Mouse (Mus musculus) intestine, embryonic 14.5 days (tissue): ENCODE results near the gene Gpatch8. TPM values are rescaled to one million over a fixed set of nuclear protein-coding genes. Genes with fewer than 3 reads are reported as not detected.

Source experiments
- ATAC-seq: fragments of 200-750 bp; cut with Nextera tagmentation; replicated peaks from 2 replicates; pipeline ENCODE4 v1.8.0; 2017; ENCODE audit warnings: low read depth, moderate number of reproducible peaks, moderate TSS enrichment, moderate library complexity; ENCODE audit not compliant: low FRiP score, low TSS enrichment
- DNase-seq: peaks from one replicate; pipeline ENCODE4 v3.0.0-alpha.2; 2018; ENCODE audit warnings: low spot score
- H3K27ac ChIP-seq: fragments of 300-500 bp; sonication (generic); 2 replicates; pipeline ENCODE4 v1.5.1; 2014; ENCODE audit warnings: low read depth, mild to moderate bottlenecking, control low read depth
- H3K27me3 ChIP-seq: fragments of 300-500 bp; sonication (generic); replicated peaks from 2 replicates; pipeline ENCODE4 v1.6.1; 2014; ENCODE audit warnings: low read length, control low read depth; ENCODE audit not compliant: control insufficient read depth, insufficient read depth
- H3K36me3 ChIP-seq: fragments of 300-500 bp; sonication (generic); 2 replicates; pipeline ENCODE4 v1.6.1; 2014; ENCODE audit warnings: low read length, control low read depth; ENCODE audit not compliant: control insufficient read depth, insufficient read depth
- H3K4me1 ChIP-seq: fragments of 300-500 bp; sonication (generic); replicated peaks from 2 replicates; pipeline ENCODE4 v1.6.1; 2014; ENCODE audit warnings: low read length, control low read depth, mixed read lengths; ENCODE audit not compliant: control insufficient read depth, insufficient read depth
- H3K4me2 ChIP-seq: fragments of 300-500 bp; sonication (generic); 2 replicates; pipeline ENCODE4 v1.6.1; 2014; ENCODE audit warnings: low read length
- H3K4me3 ChIP-seq: fragments of 300-500 bp; sonication (generic); 2 replicates; pipeline ENCODE4 v1.5.1; 2014; ENCODE audit warnings: low read depth, low read length, control low read depth, mixed read lengths
- H3K9ac ChIP-seq: fragments of 300-500 bp; sonication (generic); 2 replicates; pipeline ENCODE4 v1.6.1; 2014; ENCODE audit warnings: mild to moderate bottlenecking, low read length
- H3K9me3 ChIP-seq: fragments of 300-500 bp; sonication (generic); 2 replicates; pipeline ENCODE4 v1.6.1; 2016; ENCODE audit warnings: low read length, control low read depth; ENCODE audit not compliant: control insufficient read depth
- WGBS: fragments of 180-500 bp; shearing (Covaris S2); extraction: QIAGEN DNeasy Blood & Tissue Kit; methylation state at CpG from one replicate; pipeline ENCODE4 v1.1.7; 2014; 5-methylcytosine and 5-hydroxymethylcytosine counted together
- polyA plus RNA-seq: library from polyadenylated mRNA; unstranded; fragments of >200 nt; fragmentation: Nextera tagmentation; extraction: Ambion mirVana; gene quantifications from 2 replicates; pipeline ENCODE4 v1.2.1, GENCODE M21; 2014

Gene Gpatch8
- polyA plus RNA-seq, 1 experiment from 2014 or later = 40.1 TPM

DNA sequence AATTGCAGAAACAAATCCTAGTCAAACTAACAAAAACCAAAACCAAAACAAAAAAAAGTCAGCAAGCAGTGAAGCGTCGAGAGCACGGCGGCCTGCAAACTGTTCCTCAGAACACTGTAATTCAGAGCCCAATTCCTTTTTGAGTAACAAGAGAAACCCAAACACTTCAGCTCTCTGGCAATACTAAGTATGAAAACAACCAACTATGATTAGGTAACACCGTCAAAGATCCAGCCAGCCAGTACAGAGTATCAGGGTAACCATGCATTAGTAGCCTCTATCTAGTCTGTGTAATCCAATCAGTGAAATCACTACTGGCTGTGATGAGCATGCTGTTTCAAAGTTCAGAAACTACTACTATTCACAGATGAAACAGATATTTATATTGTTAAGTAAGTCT is 60.5 kb downstream of the Gpatch8 start:
- no peak for ATAC-seq
- no peak overlapping the region for H3K4me2 ChIP-seq
- peaks cover 53% of the 10 kb centered on the region for H3K36me3 ChIP-seq

DNA sequence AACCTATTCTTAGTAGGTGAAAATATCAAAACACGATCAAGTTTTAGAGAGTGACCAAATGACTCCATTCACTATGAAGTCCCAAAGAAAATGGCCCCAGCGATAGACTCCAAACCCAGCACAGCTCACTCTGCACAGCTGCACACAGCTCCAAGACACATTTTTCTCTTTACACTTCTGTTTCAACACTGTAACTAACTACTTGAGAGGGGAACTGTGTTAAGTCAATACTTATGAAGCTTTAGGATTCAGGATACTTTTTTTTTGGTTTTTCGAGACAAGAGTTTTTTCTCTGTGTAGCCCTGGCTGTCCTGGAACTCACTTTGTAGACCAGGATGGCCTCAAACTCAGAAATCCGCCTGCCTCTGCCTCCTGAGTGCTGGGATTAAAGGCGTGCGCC is 61.1 kb downstream of the Gpatch8 start:
- DNase-seq = no peak
- Histone ChIP-seq H3K9me3 (no peaks in the 10 kb centered on the region), H3K9ac (no peak overlapping the region), H3K4me3 (no peak overlapping the region), H3K36me3 (peaks cover 48% of the 10 kb centered on the region), H3K4me1 (no peaks in the 10 kb centered on the region), H3K4me2 (no peak overlapping the region), H3K27me3 (no peaks in the 10 kb centered on the region), H3K27ac (no peak overlapping the region)
- ATAC-seq = no peak
- 97% methylated on average over 6 of the region's 6 CpGs for WGBS

More for the DNA sequence above, 60.5 kb downstream of the Gpatch8 start:
- Histone ChIP-seq H3K9me3 (no peaks in the 10 kb centered on the region), H3K4me3 (no peak overlapping the region), H3K9ac (no peak overlapping the region), H3K27ac (no peak overlapping the region), H3K27me3 (no peaks in the 10 kb centered on the region), H3K4me1 (no peaks in the 10 kb centered on the region)
- DNase-seq = no peak
- WGBS = 98% methylated on average over 5 of the region's 5 CpGs

DNA sequence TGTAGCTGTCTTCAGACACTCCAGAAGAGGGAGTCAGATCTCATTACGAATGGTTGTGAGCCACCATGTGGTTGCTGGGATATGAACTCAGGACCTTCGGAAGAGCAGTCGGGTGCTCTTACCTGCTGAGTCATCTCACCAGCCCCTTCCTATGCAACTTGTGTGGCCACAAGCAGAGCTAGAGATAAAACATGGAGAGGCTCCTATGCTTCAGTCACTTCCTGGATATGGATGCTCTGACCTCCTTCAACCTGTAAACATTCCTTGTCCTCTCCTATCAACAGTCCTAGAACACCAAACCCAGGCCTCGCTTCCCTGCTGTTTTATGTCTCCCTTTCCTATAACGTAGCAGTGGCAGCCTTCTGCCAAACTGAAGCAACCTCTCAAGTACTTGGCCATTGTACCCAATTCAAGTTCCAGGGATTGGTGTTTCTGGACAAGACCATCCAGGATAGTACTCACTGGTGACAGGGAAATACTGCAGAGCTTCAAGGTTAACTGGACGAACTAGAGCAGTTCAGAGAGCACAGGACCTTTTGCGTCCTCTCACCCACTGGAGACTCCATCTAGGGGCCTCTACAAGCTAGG is 62.0 kb downstream of the Gpatch8 start:
- 82% methylated on average over 7 of the region's 7 CpGs for WGBS
- H3K9me3 ChIP-seq = no peaks in the 10 kb centered on the region

DNA sequence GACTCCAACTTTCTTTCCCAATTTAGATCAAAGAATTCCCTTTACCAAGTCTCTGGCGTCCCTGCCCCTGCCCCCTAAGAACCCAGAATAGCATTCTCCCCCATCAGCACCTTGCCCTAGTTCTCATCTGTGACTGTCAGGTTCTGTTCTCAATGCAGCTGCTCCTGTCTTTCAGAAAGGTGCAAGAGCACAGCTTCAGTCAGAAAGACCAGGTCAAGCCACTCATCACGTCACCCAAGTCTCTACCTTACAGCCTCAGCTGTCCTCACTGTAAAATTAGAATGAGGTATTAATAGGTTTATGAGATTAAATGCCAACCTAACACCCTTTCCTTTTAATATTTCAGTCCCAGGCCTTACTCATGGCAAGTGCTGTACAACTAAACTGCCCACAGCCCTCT is 63.0 kb downstream of the Gpatch8 start:
- WGBS = 95% methylated on average over 2 of the region's 2 CpGs
- H3K9ac ChIP-seq = no peak overlapping the region
- no peak overlapping the region for H3K27ac ChIP-seq
- H3K36me3 ChIP-seq = peaks cover 30% of the 10 kb centered on the region
- no peaks in the 10 kb centered on the region for H3K9me3 ChIP-seq
- ATAC-seq (no peak), DNase-seq (no peak)
- no peak overlapping the region for H3K4me3 ChIP-seq
- no peaks in the 10 kb centered on the region for H3K27me3 ChIP-seq
- H3K4me1 ChIP-seq = no peaks in the 10 kb centered on the region
- H3K4me2 ChIP-seq = no peak overlapping the region

More for the DNA sequence above, 62.0 kb downstream of the Gpatch8 start:
- Histone ChIP-seq H3K4me1 (no peaks in the 10 kb centered on the region), H3K27ac (no peak overlapping the region), H3K36me3 (peaks cover 39% of the 10 kb centered on the region), H3K27me3 (no peaks in the 10 kb centered on the region), H3K4me3 (no peak overlapping the region), H3K4me2 (no peak overlapping the region), H3K9ac (no peak overlapping the region)
- ATAC-seq (no peak), DNase-seq (no peak)

DNA sequence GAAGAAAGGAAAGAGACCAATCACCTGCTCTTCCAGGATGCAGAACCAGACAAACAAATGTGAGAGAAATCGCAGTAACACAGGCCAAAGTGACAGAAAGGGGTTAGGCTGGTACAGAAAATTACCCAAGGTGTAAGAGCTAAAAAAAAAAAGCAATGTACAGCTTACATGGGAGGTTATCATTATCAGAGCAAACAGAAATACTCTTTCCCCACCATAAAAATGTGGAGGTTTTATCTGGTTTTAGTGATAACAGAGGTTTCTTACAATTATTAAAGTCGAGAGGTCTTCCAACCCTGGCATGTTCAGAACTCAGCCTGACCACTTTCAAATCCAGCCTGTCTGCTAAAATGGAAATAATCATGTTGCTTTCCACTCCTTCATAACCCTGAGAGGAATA is 68.3 kb downstream of the Gpatch8 start:
- no peak overlapping the region for H3K27ac ChIP-seq
- no peaks in the 10 kb centered on the region for H3K4me1 ChIP-seq
- peaks cover 35% of the 10 kb centered on the region for H3K36me3 ChIP-seq
- no peak overlapping the region for H3K4me2 ChIP-seq
- WGBS = 77% methylated on average over 2 of the region's 2 CpGs
- DNase-seq = no peak
- no peaks in the 10 kb centered on the region for H3K9me3 ChIP-seq
- H3K4me3 ChIP-seq = no peak overlapping the region
- no peak for ATAC-seq
- no peaks in the 10 kb centered on the region for H3K27me3 ChIP-seq
- no peak overlapping the region for H3K9ac ChIP-seq

DNA sequence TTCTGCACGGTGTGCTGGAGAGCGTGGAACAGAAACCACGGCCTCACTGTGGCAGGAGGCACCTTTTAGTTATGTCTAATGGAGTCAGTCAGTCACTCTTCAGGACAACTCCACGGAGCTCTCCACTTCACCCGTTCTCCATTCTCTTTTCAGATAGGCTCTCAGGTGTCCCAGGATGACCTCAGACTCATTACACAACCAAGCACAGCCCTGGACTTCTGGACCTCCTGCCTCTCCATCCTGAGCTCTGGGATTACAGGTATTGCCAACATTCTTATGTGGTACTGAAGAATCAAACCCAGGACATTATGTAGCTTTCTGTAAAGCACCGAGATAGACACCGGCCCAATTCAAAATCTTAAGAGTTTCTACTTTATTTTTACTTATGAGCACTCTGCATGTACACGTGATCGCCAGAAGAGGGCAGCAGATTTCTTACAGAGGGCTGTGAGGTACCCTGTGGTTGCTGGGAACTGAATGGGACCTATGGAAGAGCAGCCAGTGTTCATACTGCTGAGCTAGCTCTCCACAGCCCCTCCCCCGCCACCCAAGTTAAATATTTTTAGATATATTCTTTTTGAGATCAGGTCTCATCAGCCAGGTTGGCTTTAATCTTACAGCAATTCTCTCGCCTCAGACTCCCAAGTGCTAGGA is 69.3 kb downstream of the Gpatch8 start:
- H3K4me3 ChIP-seq = no peak overlapping the region
- H3K4me2 ChIP-seq = no peak overlapping the region
- no peak for DNase-seq
- no peak; the same call in 1 of the 2 replicates for ATAC-seq
- no peak overlapping the region for H3K9ac ChIP-seq
- peaks cover 41% of the 10 kb centered on the region for H3K36me3 ChIP-seq
- H3K27me3 ChIP-seq = no peaks in the 10 kb centered on the region
- 69% methylated on average over 11 of the region's 11 CpGs for WGBS
- no peaks in the 10 kb centered on the region for H3K4me1 ChIP-seq
- H3K27ac ChIP-seq = no peak overlapping the region
- H3K9me3 ChIP-seq = no peaks in the 10 kb centered on the region

DNA sequence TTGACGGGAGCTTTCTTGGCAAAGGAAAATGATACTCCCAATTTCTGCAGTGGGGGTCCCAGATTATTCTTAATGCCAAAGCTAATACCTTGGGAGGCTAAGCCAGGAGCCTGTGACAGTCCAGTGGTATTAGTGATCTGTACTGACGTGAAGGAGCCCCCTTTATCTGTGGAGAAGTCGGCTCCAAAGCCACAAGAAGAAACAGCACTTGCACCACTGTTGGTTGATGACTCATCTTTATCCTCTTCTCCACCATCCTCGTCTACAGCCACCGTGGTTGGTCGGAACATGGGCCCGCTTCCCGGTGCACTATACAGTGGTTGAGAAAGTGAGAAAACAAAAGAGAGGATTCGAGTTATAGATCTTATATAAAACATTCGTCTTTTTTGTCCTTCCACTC is 74.4 kb downstream of the Gpatch8 start:
- Histone ChIP-seq H3K36me3 (peaks cover 81% of the 10 kb centered on the region), H3K4me2 (no peak overlapping the region), H3K4me1 (no peaks in the 10 kb centered on the region), H3K4me3 (no peak overlapping the region), H3K9ac (no peak overlapping the region), H3K27me3 (no peaks in the 10 kb centered on the region), H3K27ac (no peak overlapping the region), H3K9me3 (no peaks in the 10 kb centered on the region)
- no peak for ATAC-seq
- DNase-seq = no peak
- WGBS = 94% methylated on average over 10 of the region's 10 CpGs

DNA sequence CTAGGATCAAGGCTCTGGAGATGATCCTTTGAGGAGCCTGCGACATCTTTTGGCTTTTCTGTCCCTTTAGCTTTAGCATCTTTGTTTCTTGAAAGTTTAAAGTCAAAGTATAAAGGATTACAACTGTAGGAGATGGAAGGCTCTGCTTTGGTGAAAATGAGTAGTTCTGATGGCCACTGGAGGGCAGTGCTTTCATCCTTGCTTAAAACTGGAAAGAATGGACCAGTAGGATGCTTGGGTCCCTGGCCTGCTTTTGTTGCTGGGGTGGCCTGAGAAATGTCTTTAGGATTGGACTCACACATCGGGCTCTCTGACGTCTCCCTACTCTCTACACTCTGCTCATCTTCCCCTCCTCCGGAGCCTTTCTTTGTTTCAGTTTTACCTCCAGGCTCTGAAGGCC is 75.3 kb downstream of the Gpatch8 start:
- ATAC-seq (no peak), DNase-seq (no peak)
- Histone ChIP-seq H3K27ac (no peak overlapping the region), H3K27me3 (no peaks in the 10 kb centered on the region), H3K9me3 (no peaks in the 10 kb centered on the region), H3K4me3 (no peak overlapping the region), H3K4me2 (no peak overlapping the region), H3K36me3 (peaks cover 72% of the 10 kb centered on the region), H3K9ac (no peak overlapping the region), H3K4me1 (no peaks in the 10 kb centered on the region)
- 88% methylated on average over 4 of the region's 4 CpGs for WGBS

DNA sequence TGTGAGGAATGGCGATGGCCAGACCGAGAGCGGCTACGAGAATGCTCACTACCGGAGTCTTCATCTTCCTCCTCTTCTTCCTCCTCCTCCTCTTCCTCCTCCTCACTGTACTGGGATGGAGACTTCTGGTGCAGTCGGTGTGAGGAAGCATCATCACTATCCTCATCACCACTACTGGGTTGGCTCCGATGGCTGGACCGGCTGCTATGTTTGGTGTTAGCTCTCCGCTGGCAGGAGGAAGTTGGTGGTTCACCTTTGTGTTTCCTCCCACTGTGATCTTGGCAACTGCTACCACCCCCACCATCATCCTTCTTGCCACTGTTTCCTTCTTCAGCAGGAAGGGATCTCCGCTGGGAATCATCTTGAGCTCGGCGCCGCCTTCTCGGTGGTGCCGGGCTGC is 76.1 kb downstream of the Gpatch8 start:
- Histone ChIP-seq H3K27me3 (no peaks in the 10 kb centered on the region), H3K27ac (no peak overlapping the region), H3K36me3 (peaks cover 66% of the 10 kb centered on the region), H3K9ac (no peak overlapping the region), H3K4me1 (no peaks in the 10 kb centered on the region), H3K9me3 (no peaks in the 10 kb centered on the region), H3K4me2 (no peak overlapping the region), H3K4me3 (no peak overlapping the region)
- WGBS = 95% methylated on average over 15 of the region's 15 CpGs
- ATAC-seq (no peak), DNase-seq (no peak)
